23 mouse cellular contexts compared by ENCODE assay signal in the genomic region with DNA sequence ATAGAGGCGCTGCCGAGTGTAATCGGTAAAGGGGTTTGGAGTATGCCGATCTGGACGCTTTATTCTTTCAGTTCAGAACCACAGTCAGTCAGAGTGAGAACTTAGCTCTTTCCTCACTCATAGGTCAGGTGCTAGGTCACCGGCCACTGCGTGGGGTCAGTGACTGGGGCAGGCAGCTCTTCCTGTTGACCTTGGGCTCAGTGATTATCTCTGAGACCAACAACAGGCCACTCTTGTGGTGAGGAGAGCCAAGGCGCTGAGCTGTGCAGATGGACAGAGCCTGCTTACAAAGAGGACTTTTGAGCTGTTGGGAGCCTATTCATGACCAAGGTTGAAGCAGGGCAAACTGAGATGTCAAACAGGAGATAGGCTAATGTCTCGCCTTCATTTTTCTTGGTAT.
DNase-seq lines count a peak whose midpoint lies in the region; ATAC-seq lines count a peak whose summit lies in the region.
"Had no signal": no experiment of that assay in that cellular context is flagged by ENCODE, and none has a peak within 500 bp of the region (broad histone marks: within the 10 kb centered on the region; RNA-seq: fewer than 3 reads in every experiment).

No protein-coding gene starts in this region.

- no peaks in the 10 kb centered on the region for H3K27me3 ChIP-seq in midbrain, embryonic 10.5 days (ENCODE audit: low read depth, poor library complexity, severe bottlenecking)
- no peaks in the 10 kb centered on the region for H3K27me3 ChIP-seq in midbrain, embryonic 16.5 days (ENCODE audit: control insufficient read depth, insufficient read depth, low read depth, low read length)
- no peaks in the 10 kb centered on the region for H3K27me3 ChIP-seq in liver, embryonic 11.5 days (replicated peaks; ENCODE audit: control insufficient read depth, insufficient read depth, low read length)
- H3K27me3 ChIP-seq: embryonic facial prominence, embryonic 15.5 days; heart, embryonic 13.5 days; liver, embryonic 13.5 days; midbrain, embryonic 13.5 days; neural tube, embryonic 13.5 days had no signal

- no peak overlapping the region for H3K4me2 ChIP-seq in midbrain, embryonic 16.5 days (ENCODE audit: low read length)
- H3K4me2 ChIP-seq in liver, embryonic 11.5 days = no peak overlapping the region
- H3K4me2 ChIP-seq: embryonic facial prominence, embryonic 15.5 days; heart, embryonic 13.5 days; liver, embryonic 13.5 days; midbrain, embryonic 13.5 days; neural tube, embryonic 13.5 days had no signal

- H3K9me3 ChIP-seq in midbrain, embryonic 10.5 days (replicated peaks) = no peaks in the 10 kb centered on the region
- no peaks in the 10 kb centered on the region for H3K9me3 ChIP-seq in midbrain, embryonic 16.5 days (replicated peaks; ENCODE audit: control insufficient read depth, low read length, poor library complexity, severe bottlenecking)
- no peaks in the 10 kb centered on the region for H3K9me3 ChIP-seq in liver, embryonic 11.5 days (ENCODE audit: control insufficient read depth, low read length)
- H3K9me3 ChIP-seq: embryonic facial prominence, embryonic 15.5 days; heart, embryonic 13.5 days; liver, embryonic 13.5 days; midbrain, embryonic 13.5 days; neural tube, embryonic 13.5 days had no signal

- no peak for ATAC-seq in midbrain, embryonic 16.5 days
- peak; percentile 49 for ATAC-seq in liver, embryonic 11.5 days (replicated peaks; ENCODE audit: low FRiP score)
- ATAC-seq: midbrain, embryonic 13.5 days had no signal

- no peak overlapping the region for H3K9ac ChIP-seq in midbrain, embryonic 16.5 days (ENCODE audit: low read depth, low read length)
- no peak overlapping the region for H3K9ac ChIP-seq in liver, embryonic 11.5 days (ENCODE audit: low read depth, low read length)
- H3K9ac ChIP-seq: embryonic facial prominence, embryonic 15.5 days; forebrain, postnatal 0 days; heart, embryonic 13.5 days; liver, embryonic 13.5 days; midbrain, embryonic 13.5 days; neural tube, embryonic 13.5 days had no signal

- H3K4me3 ChIP-seq in midbrain, embryonic 10.5 days = no peak overlapping the region
- no peak overlapping the region for H3K4me3 ChIP-seq in midbrain, embryonic 16.5 days (ENCODE audit: low read depth, low read length)
- no peak overlapping the region for H3K4me3 ChIP-seq in liver, embryonic 11.5 days (ENCODE audit: low read depth, low read length)
- H3K4me3 ChIP-seq: embryonic facial prominence, embryonic 15.5 days; heart, embryonic 13.5 days; liver, embryonic 13.5 days; midbrain, embryonic 13.5 days; neural tube, embryonic 13.5 days had no signal

- no peaks in the 10 kb centered on the region for H3K36me3 ChIP-seq in midbrain, embryonic 10.5 days
- H3K36me3 ChIP-seq in midbrain, embryonic 16.5 days (ENCODE audit: control insufficient read depth, insufficient read depth, low read length) = no peaks in the 10 kb centered on the region
- no peaks in the 10 kb centered on the region for H3K36me3 ChIP-seq in liver, embryonic 11.5 days (ENCODE audit: control insufficient read depth, insufficient read depth, low read length)
- H3K36me3 ChIP-seq: embryonic facial prominence, embryonic 15.5 days; heart, embryonic 13.5 days; liver, embryonic 13.5 days; midbrain, embryonic 13.5 days; neural tube, embryonic 13.5 days had no signal

- H3K27ac ChIP-seq in midbrain, embryonic 10.5 days (replicated peaks) = 0 out of 2 replicates have a peak overlapping the region, but pooled peaks have one; percentile 17
- no peak overlapping the region for H3K27ac ChIP-seq in midbrain, embryonic 16.5 days (ENCODE audit: low read length)
- H3K27ac ChIP-seq in liver, embryonic 11.5 days (ENCODE audit: low read depth, low read length) = no peak overlapping the region
- H3K27ac ChIP-seq: embryonic facial prominence, embryonic 15.5 days; heart, embryonic 13.5 days; hindbrain, postnatal 0 days; liver, embryonic 13.5 days; midbrain, embryonic 13.5 days; neural tube, embryonic 13.5 days had no signal

- peaks cover 18% of the 10 kb centered on the region for H3K4me1 ChIP-seq in midbrain, embryonic 10.5 days
- H3K4me1 ChIP-seq in midbrain, embryonic 16.5 days (ENCODE audit: control insufficient read depth, insufficient read depth, low read length) = peaks cover 10% of the 10 kb centered on the region; the same call in 1 of the 2 replicates
- no peaks in the 10 kb centered on the region for H3K4me1 ChIP-seq in liver, embryonic 11.5 days (replicated peaks; ENCODE audit: control insufficient read depth, insufficient read depth, low read length)
- H3K4me1 ChIP-seq: liver, embryonic 13.5 days had no signal

- WGBS in midbrain, embryonic 10.5 days = 77% methylated on average over 9 of the region's 9 CpGs
- WGBS in midbrain, embryonic 16.5 days = 88% methylated on average over 9 of the region's 9 CpGs
- WGBS in liver, embryonic 11.5 days = 65% methylated on average over 9 of the region's 9 CpGs

- DNase-seq in adrenal gland, postnatal 10 days = peak; percentile 11
- DNase-seq in adrenal gland, postnatal 4 days (ENCODE audit: low spot score in 2 of 2) = no peak
- DNase-seq in midbrain, embryonic 10.5 days (ENCODE audit: low spot score) = no peak
- no peak for DNase-seq in liver, embryonic 11.5 days (ENCODE audit: low spot score)
- no peak for DNase-seq in B cell, adult 2 months
- DNase-seq in gastrocnemius, postnatal 4 days (ENCODE audit: low spot score in 2 of 2) = no peak
- DNase-seq in lung, adult 18-20 months = no peak
- DNase-seq: cerebellum, adult 8-10 months; forebrain, postnatal 0 days; heart, postnatal 36 days; kidney, adult 11 months; kidney, postnatal 14 days; liver, embryonic 13.5 days; lung, postnatal 10 days; right cerebral cortex, postnatal 14 days; spleen, adult 18-20 months; thymus, postnatal 4 days had no signal
